Mouse (Mus musculus): ENCODE results near the gene Myl12a. TPM values are rescaled to one million over a fixed set of nuclear protein-coding genes. Genes with fewer than 3 reads are reported as not detected.

Myl12a gene
- total RNA-seq (2021), result 1,000 to 10,000 TPM in 1 of 2 experiments, 100 to 1,000 TPM in 1; 965 to 1,012 TPM
- long read RNA-seq, experiment 1, transcript Myl12a-201 (4 exons, 980 nt), result major isoform, 1,153 of 1,614 reads
- long read RNA-seq, experiment 1, transcript Myl12a-206 (4 exons, 1,937 nt), result minor isoform, 338 of 1,614 reads
- long read RNA-seq, experiment 1, partial matches to known transcripts, result 11 of 1,614 reads
- long read RNA-seq, experiment 1, other reads (novel, unspliced or antisense), result 111 of 1,614 reads
- long read RNA-seq, experiment 2, transcript Myl12a-206 (4 exons, 1,937 nt), result minor isoform, 163 of 801 reads
- long read RNA-seq, experiment 2, transcript Myl12a-201 (4 exons, 980 nt), result major isoform, 518 of 801 reads
- long read RNA-seq, experiment 2, partial matches to known transcripts, result 17 of 801 reads
- long read RNA-seq, experiment 2, other reads (novel, unspliced or antisense), result 101 of 801 reads

GRCm38 (mm10) chr17:71002744-71003094, at the start of gene Myl12a:
TSS of gene Myl12a (minus strand) at chr17:71002878.
- DNase-seq, result no peak

DNA sequence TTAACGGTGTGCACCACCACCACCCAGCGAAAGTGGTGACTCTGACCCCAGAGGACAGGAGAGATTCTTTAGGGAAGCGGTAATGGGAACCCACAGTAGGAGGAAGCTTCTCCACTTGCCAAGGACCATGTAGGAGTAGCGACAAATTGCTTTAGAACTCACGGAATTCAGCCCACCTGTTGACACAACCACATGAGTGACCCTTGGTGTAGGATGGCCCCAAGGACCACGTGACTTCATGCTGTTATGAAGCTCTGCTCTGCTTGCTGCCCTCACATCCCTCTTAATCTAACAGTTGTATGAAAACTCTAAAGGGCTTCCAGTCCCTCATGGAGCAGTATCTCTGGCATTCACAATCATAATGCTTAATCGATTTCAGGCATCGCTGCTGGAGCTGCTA, 46.6 kb upstream of the Myl12a start:
- DNase-seq, result no peak

- no peak for DNase-seq
Observed at GRCm38 (mm10) chr17:71046856-71047255, 44.2 kb upstream of the Myl12a start.

GRCm38 (mm10) chr17:71045591-71045990, 42.9 kb upstream of the Myl12a start:
- DNase-seq, result no peak

DNA sequence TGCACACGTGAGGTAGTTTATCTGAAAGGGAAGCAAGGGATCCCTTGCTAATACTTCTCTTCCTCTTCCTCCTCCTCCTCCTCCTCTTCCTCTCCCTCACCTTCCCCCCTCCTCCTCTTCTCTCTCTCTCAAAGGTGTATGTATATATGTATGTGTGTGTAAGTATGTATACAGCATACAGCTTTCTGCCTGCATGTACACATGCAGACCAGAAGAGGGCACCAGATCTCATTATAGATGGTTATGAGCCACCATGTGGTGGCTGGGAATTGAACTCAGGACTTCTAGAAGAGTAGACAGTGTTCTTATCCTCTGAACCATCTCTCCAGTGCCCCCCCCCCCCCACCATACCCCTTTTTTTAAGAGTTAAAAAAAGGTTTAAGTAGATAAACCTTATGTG, 40.0 kb upstream of the Myl12a start:
- no peak for DNase-seq

DNA sequence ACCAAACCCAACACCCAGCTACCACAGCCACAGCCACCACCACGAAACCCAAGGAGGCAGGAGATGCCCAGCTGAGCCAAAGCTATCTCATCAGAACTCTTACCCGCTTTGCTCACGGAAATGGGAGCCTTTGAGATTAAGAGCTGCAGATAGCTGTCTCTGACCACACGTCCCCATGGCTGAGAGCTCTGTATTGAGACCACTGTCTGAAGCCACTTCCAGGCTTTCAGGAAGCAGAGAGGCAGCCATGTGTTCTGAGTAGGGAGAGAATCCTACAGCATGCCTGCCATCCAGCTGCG, 37.9 kb upstream of the Myl12a start:
- DNase-seq, result no peak

DNA sequence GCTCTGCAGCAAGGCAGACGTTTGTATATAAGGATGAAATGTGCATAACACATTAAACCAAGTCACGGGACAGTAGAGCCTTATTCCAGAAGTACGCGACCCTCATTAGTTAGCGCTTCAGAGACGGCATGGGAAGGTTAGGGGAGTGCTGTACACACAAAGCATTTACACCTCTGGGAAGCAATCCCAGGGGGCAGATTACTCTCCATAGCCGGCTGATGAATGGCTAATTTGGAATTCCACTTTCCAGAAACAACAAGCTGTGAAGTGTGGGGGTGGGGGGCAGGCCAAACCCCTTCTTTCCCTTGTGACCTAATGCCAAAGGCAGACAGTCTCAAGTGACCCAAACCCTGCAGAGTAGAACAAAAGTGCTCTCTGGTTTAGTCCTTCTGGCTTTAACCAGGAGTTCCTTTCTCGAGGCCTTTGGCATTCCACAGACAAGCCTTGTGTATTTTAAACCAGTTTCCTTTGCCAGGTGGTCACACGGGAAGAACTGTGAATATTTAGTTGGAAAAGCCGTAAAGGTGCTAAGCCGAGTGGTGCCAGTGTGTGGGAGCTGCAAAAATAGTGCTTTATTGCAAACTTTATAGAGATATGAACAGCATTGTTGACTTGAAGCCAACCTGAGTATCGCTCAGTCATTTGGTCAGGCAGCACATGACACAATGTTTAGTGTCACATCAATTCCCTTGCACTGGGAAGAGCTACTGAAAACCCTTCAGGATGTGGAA, 37.3 kb upstream of the Myl12a start:
- DNase-seq, result no peak

GRCm38 (mm10) chr17:71038812-71039211, 36.1 kb upstream of the Myl12a start:
- peak; percentile 77 to 86 for DNase-seq

- DNase-seq, result no peak
Observed at GRCm38 (mm10) chr17:71037188-71037587, 34.5 kb upstream of the Myl12a start.

DNA sequence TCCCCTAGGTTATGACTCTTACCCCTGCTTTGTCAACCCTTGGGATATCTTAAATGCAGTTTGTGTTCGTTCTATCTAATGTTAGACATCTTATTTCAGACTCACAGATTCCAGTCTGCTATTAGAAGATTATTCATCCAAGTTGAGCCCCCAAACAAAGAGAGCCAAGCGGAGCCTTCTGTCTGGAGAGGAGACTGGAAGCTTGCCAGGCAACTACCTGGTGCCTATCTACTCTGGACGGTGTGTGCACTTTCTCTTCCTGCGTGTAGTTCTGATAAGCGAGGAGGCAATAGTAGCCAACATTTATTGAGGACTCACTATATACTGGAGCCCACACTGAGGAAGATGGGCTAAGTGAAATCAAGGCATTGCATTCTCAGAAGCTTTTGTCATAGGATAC, 31.8 kb upstream of the Myl12a start:
- no peak for DNase-seq

- DNase-seq, result no peak
Observed at GRCm38 (mm10) chr17:71032719-71033118, 30.0 kb upstream of the Myl12a start.

GRCm38 (mm10) chr17:71027186-71027585, 24.5 kb upstream of the Myl12a start:
- no peak for DNase-seq

- no peak for DNase-seq
Observed at GRCm38 (mm10) chr17:71025922-71026321, 23.2 kb upstream of the Myl12a start.

DNA sequence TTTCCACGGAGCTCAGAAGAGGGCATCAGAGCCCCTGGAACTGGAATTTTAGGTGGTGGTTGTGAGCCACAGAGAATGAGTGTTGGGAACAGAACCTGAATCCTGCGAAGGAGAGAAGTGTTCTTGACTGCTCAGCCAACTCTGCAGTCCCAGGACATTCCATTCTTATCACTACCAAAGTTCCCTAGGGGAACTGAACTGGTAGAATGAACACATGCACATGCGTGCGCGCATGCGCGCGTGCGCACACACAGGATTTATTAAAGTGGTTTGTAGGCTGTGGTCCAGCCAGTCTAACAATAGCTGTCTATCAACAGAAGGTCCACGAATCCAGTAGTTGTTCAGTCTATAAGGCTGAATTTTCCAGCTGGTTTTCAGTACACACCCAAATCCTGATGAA, 21.4 kb upstream of the Myl12a start:
- DNase-seq, result peak; percentile 76 to 81

GRCm38 (mm10) chr17:71022841-71023240, 20.2 kb upstream of the Myl12a start:
- DNase-seq, result no peak

- no peak for DNase-seq
Observed at GRCm38 (mm10) chr17:71019860-71020259, 17.2 kb upstream of the Myl12a start.

- peak; percentile 65 to 72 for DNase-seq
Observed at GRCm38 (mm10) chr17:71019309-71019655, 16.6 kb upstream of the Myl12a start.

DNA sequence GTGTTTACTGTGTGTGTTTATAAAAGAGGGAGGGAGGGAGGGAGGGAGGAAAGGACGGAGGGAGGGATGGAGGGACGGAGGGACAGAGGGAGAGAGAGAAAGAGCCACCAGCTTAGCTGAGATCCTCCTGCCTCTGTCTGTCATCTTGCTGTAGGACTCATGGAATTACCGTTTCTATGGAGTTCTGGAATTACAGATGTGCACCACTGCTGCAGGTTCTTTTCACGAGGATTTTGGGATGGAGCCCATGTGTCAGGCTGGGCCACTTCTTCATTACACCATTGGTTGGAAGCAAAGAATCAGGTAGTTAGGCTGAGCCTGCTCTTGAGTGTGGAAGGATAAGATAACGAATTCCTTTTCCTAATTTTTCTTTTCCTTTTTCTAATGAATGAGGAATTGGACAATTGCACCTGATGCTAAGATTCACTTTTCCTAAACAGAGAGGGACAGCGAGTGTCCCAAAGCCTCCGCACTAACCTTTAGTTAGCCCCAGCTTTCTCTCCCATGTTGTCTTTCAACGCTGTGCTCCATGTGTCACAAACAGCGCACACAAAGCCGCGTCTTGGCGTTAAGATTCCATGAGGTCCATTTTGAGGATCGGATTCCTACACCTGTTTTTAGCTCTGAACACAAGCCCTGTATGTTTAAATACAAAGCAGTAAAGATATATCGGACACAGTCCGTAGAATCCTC, 16.1 kb upstream of the Myl12a start:
- DNase-seq, result no peak

DNA sequence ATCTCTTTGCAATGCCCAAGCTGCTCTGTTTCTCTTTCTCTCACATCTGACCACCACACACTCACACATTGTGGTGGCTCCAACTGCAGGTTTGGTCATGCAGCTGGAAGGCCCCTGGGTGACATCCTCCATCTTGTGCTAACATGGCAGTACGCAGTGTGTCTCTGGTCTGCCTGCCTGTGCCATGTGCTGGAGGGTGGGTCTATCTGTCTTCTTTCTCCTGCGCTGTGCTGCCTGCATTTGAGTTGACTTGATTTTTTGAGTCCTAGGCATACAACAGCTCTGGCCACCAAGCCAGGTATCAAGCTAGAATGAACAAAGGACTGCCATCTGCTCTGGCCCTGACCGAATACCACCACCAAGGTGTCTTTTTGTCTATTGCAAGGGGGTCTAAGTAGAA, 15.5 kb upstream of the Myl12a start:
- no peak for DNase-seq

- DNase-seq, result no peak
Observed at GRCm38 (mm10) chr17:71017457-71017998, 14.8 kb upstream of the Myl12a start.

GRCm38 (mm10) chr17:71014911-71015310, 12.2 kb upstream of the Myl12a start:
- DNase-seq, result peak in 1 of 2 experiments; percentile 45

- DNase-seq, result no peak
Observed at GRCm38 (mm10) chr17:71013105-71013504, 10.4 kb upstream of the Myl12a start.
